Mouse (Mus musculus): ENCODE measurements at regions not wholly inside any gene's neighbourhood (a gene's known extent, or its start where the extent isn't known, plus 50 kb on each side); places are given as distances from the start of the nearest gene placed in this dataset.

GRCm38 (mm10) chr10:45957686-45958085 is 380.1 kb downstream of the Hace1 start:
- in situ Hi-C loops (cut with MboI, MseI), result no loop called here

GRCm38 (mm10) chr10:45972240-45972639 is 394.6 kb downstream of the Hace1 start:
- in situ Hi-C loops (cut with MboI, MseI), result no loop called here

- in situ Hi-C loops (cut with MboI, MseI), result no loop called here
These were observed 405.2 kb downstream of the Hace1 start for GRCm38 (mm10) chr10:45982731-45983274.

- in situ Hi-C loops (cut with MboI, MseI), result no loop called here
These were observed 406.2 kb downstream of the Hace1 start for GRCm38 (mm10) chr10:45983671-45984335.

- in situ Hi-C loops (cut with MboI, MseI), result no loop called here
These were observed 408.7 kb downstream of the Hace1 start for GRCm38 (mm10) chr10:45986341-45986740.

- in situ Hi-C loops (cut with MboI, MseI), result no loop called here
These were observed 428.7 kb downstream of the Hace1 start for GRCm38 (mm10) chr10:46006319-46006718.

GRCm38 (mm10) chr10:46011916-46012596 is 434.4 kb downstream of the Hace1 start:
- in situ Hi-C loops (cut with MboI, MseI), result no loop called here

GRCm38 (mm10) chr10:46012599-46012998 is 435.0 kb downstream of the Hace1 start:
- in situ Hi-C loops (cut with MboI, MseI), result no loop called here

- in situ Hi-C loops (cut with MboI, MseI), result no loop called here
These were observed 438.7 kb downstream of the Hace1 start for GRCm38 (mm10) chr10:46016295-46016694.

GRCm38 (mm10) chr10:46045474-46046093 is 468.0 kb downstream of the Hace1 start:
- in situ Hi-C loops (cut with MboI, MseI), result no loop called here

- in situ Hi-C loops (cut with MboI, MseI), result no loop called here
These were observed 468.6 kb downstream of the Hace1 start for GRCm38 (mm10) chr10:46046094-46046749.

- in situ Hi-C loops (cut with MboI, MseI), result no loop called here
These were observed 469.3 kb downstream of the Hace1 start for GRCm38 (mm10) chr10:46046890-46047414.

GRCm38 (mm10) chr10:46047591-46047990 is 470.0 kb downstream of the Hace1 start:
- in situ Hi-C loops (cut with MboI, MseI), result no loop called here

GRCm38 (mm10) chr10:46057362-46058198 is 480.0 kb downstream of the Hace1 start:
- in situ Hi-C loops (cut with MboI, MseI), result no loop called here

GRCm38 (mm10) chr10:46058199-46058472 is 480.5 kb downstream of the Hace1 start:
- in situ Hi-C loops (cut with MboI, MseI), result no loop called here

GRCm38 (mm10) chr10:46059285-46059684 is 481.7 kb downstream of the Hace1 start:
- in situ Hi-C loops (cut with MboI, MseI), result no loop called here

GRCm38 (mm10) chr10:46063831-46064230 is 486.2 kb downstream of the Hace1 start:
- in situ Hi-C loops (cut with MboI, MseI), result no loop called here

GRCm38 (mm10) chr10:46070766-46071165 is 493.1 kb downstream of the Hace1 start:
- in situ Hi-C loops (cut with MboI, MseI), result no loop called here

- in situ Hi-C loops (cut with MboI, MseI), result no loop called here
These were observed 493.6 kb downstream of the Hace1 start for GRCm38 (mm10) chr10:46071220-46071619.

GRCm38 (mm10) chr10:46071810-46072549 is 494.4 kb downstream of the Hace1 start:
- in situ Hi-C loops (cut with MboI, MseI), result no loop called here

All from regulatory T cell (primary cell).